Comparison of ENCODE assay signal across 11 mouse cellular contexts in genomic region chr5:136905630-136906029, GRCm38 (mm10). TPM values are rescaled to one million over a fixed set of nuclear protein-coding genes. Genes with fewer than 3 reads are reported as not detected.
DNase-seq lines count a peak whose midpoint lies in the region; ATAC-seq and TF ChIP-seq lines count a peak whose summit lies in the region.
"Had no signal": no experiment of that assay in that cellular context is flagged by ENCODE, and none has a peak within 500 bp of the region (broad histone marks: within the 10 kb centered on the region; RNA-seq: fewer than 3 reads in every experiment).

No protein-coding gene starts in this region.

- H3K4me2 ChIP-seq in forebrain, embryonic 11.5 days (ENCODE audit: low read depth, low read length, severe bottlenecking), result no peak overlapping the region
- H3K4me2 ChIP-seq in forebrain, embryonic 14.5 days (ENCODE audit: low read length), result no peak overlapping the region
- no peak overlapping the region for H3K4me2 ChIP-seq in liver, embryonic 14.5 days (ENCODE audit: low read depth)
- H3K4me2 ChIP-seq: heart, embryonic 11.5 days; stomach, embryonic 15.5 days had no signal

- TF ChIP-seq POLR2A in bone marrow, adult 2 months (IDR thresholded peaks at IDR 0.05; ENCODE audit: borderline replicate concordance, control insufficient read depth, low read depth, low read length), result no peak

- TF ChIP-seq CTCF in liver, embryonic 14.5 days (IDR thresholded peaks at IDR 0.05; ENCODE audit: low read depth), result peak; percentile 69
- peak; percentile 38; the same call in 1 of the 2 replicates for TF ChIP-seq CTCF in bone marrow, adult 2 months (IDR thresholded peaks at IDR 0.05; ENCODE audit: control insufficient read depth, insufficient read depth, low read length)

- no peak overlapping the region for H3K9ac ChIP-seq in forebrain, embryonic 11.5 days (ENCODE audit: low read length)
- no peak overlapping the region for H3K9ac ChIP-seq in forebrain, embryonic 14.5 days (ENCODE audit: low read length)
- no peak overlapping the region for H3K9ac ChIP-seq in liver, embryonic 14.5 days (replicated peaks)
- H3K9ac ChIP-seq: stomach, embryonic 15.5 days had no signal

- 54% methylated on average over 7 of the region's 7 CpGs for WGBS in forebrain, embryonic 11.5 days
- 54% methylated on average over 7 of the region's 7 CpGs for WGBS in forebrain, embryonic 14.5 days
- 28% methylated on average over 7 of the region's 7 CpGs for WGBS in liver, embryonic 14.5 days (ENCODE audit: insufficient replicate concordance)
- WGBS in bone marrow, adult 2 months, result 42% methylated on average over 7 of the region's 7 CpGs

- TF ChIP-seq EP300 in liver, embryonic 14.5 days (IDR thresholded peaks at IDR 0.05; ENCODE audit: low read depth), result no peak

- H3K27me3 ChIP-seq in forebrain, embryonic 11.5 days (ENCODE audit: control insufficient read depth, insufficient read depth, low read length), result no peaks in the 10 kb centered on the region
- no peaks in the 10 kb centered on the region for H3K27me3 ChIP-seq in forebrain, embryonic 14.5 days (replicated peaks; ENCODE audit: control insufficient read depth, insufficient read depth, low read length)
- H3K27me3 ChIP-seq in liver, embryonic 14.5 days (ENCODE audit: control insufficient read depth, insufficient read depth, low read length), result no peaks in the 10 kb centered on the region
- H3K27me3 ChIP-seq: stomach, embryonic 15.5 days had no signal

- H3K27ac ChIP-seq in forebrain, embryonic 11.5 days (ENCODE audit: low read depth, low read length), result no peak overlapping the region
- H3K27ac ChIP-seq in forebrain, embryonic 14.5 days (ENCODE audit: low read depth, low read length), result no peak overlapping the region
- no peak overlapping the region for H3K27ac ChIP-seq in liver, embryonic 14.5 days
- no peak overlapping the region for H3K27ac ChIP-seq in bone marrow, adult 2 months (ENCODE audit: control insufficient read depth, insufficient read depth, low read depth, low read length, poor library complexity)
- H3K27ac ChIP-seq: stomach, embryonic 15.5 days had no signal

- no peaks in the 10 kb centered on the region for H3K36me3 ChIP-seq in forebrain, embryonic 11.5 days (ENCODE audit: control insufficient read depth, insufficient read depth, low read length)
- no peaks in the 10 kb centered on the region for H3K36me3 ChIP-seq in forebrain, embryonic 14.5 days (ENCODE audit: control insufficient read depth, insufficient read depth, low read length)
- H3K36me3 ChIP-seq in liver, embryonic 14.5 days (replicated peaks; ENCODE audit: control insufficient read depth, insufficient read depth, low read depth), result no peaks in the 10 kb centered on the region
- H3K36me3 ChIP-seq: stomach, embryonic 15.5 days had no signal

- no peak for ATAC-seq in forebrain, embryonic 11.5 days (replicated peaks; ENCODE audit: low FRiP score)
- ATAC-seq in forebrain, embryonic 14.5 days, result no peak
- no peak for ATAC-seq in liver, embryonic 14.5 days (ENCODE audit: insufficient read depth)

- DNase-seq in forebrain, embryonic 11.5 days (ENCODE audit: low spot score), result peak; percentile 61
- no peak for DNase-seq in forebrain, embryonic 14.5 days (ENCODE audit: low spot score)
- DNase-seq in liver, embryonic 14.5 days (ENCODE audit: low read depth in 3 of 3, low spot score in 3 of 3), result no peak
- no peak for DNase-seq in liver
- peak; percentile 31 to 72 for DNase-seq in spleen, postnatal 10 days (ENCODE audit: low spot score in 2 of 2)
- no peak for DNase-seq in gastrocnemius, postnatal 4 days (ENCODE audit: low spot score in 2 of 2)
- no peak for DNase-seq in embryo, embryonic 9.5 days (ENCODE audit: extremely low spot score)

- H3K9me3 ChIP-seq in forebrain, embryonic 11.5 days (ENCODE audit: control insufficient read depth, low read length), result no peaks in the 10 kb centered on the region
- H3K9me3 ChIP-seq in forebrain, embryonic 14.5 days (replicated peaks; ENCODE audit: control insufficient read depth, low read length), result no peaks in the 10 kb centered on the region
- no peaks in the 10 kb centered on the region for H3K9me3 ChIP-seq in liver, embryonic 14.5 days (ENCODE audit: control insufficient read depth, low read length)
- H3K9me3 ChIP-seq: stomach, embryonic 15.5 days had no signal

- no peak overlapping the region for H3K4me3 ChIP-seq in forebrain, embryonic 11.5 days (ENCODE audit: low read depth, low read length)
- H3K4me3 ChIP-seq in forebrain, embryonic 14.5 days (ENCODE audit: low read depth, low read length), result no peak overlapping the region
- H3K4me3 ChIP-seq in liver, embryonic 14.5 days (ENCODE audit: insufficient read depth in 1 of 2, low read depth in 2 of 2, low read length in 2 of 2), result no peak overlapping the region
- H3K4me3 ChIP-seq in bone marrow, adult 2 months (replicated peaks; ENCODE audit: control insufficient read depth, low read depth, low read length), result no peak overlapping the region
- H3K4me3 ChIP-seq: myocyte; stomach, embryonic 15.5 days had no signal

- no peaks in the 10 kb centered on the region; the same call in 1 of the 2 replicates for H3K4me1 ChIP-seq in forebrain, embryonic 11.5 days (replicated peaks; ENCODE audit: control insufficient read depth, insufficient read depth, low read length)
- 0 out of 2 replicates have a peak, but pooled peaks cover 5% of the 10 kb centered on the region for H3K4me1 ChIP-seq in forebrain, embryonic 14.5 days (ENCODE audit: control insufficient read depth, insufficient read depth, low read length)
- H3K4me1 ChIP-seq in liver, embryonic 14.5 days (replicated peaks; ENCODE audit: control insufficient read depth in 2 of 2, insufficient read depth in 2 of 2, low read length in 1 of 2), result peaks cover 0 to 5% of the 10 kb centered on the region in 2 experiments; a peak in 1 of 4 replicates
- H3K4me1 ChIP-seq in bone marrow, adult 2 months (ENCODE audit: control insufficient read depth, insufficient read depth, low read length), result no peaks in the 10 kb centered on the region

RNA-seq across cellular contexts. Expression of gene Ift22, which starts 2.3 kb away (rescaled TPM):
- 105 and 112 TPM in 2 replicates for polyA plus RNA-seq in forebrain, embryonic 11.5 days (2014; fragmentation: Nextera tagmentation; extraction: Ambion mirVana)
- 137 and 158 TPM in 2 replicates for polyA plus RNA-seq in forebrain, embryonic 14.5 days (2014; fragmentation: Nextera tagmentation; extraction: Ambion mirVana)
- 1.6 and 2.5 TPM in 2 replicates for polyA plus RNA-seq in liver, embryonic 14.5 days (2012; rRNA removed)
- polyA plus RNA-seq in liver, embryonic 14.5 days (2014; fragmentation: Nextera tagmentation; extraction: Ambion mirVana), result 9.9 and 10.5 TPM in 2 replicates
- polyA plus RNA-seq in bone marrow, adult 2 months (2011; ENCODE audit: insufficient read depth, insufficient read length, low replicate concordance, missing spikeins), result 1.7 and 10.7 TPM in 2 replicates
- total RNA-seq in gastrocnemius, postnatal 4 days (2021), result 10 to 100 TPM; 11.7 to 13.8 TPM

RNA-seq across cellular contexts. Expression of gene Col26a1, which starts 22.6 kb away (rescaled TPM):
- polyA plus RNA-seq in forebrain, embryonic 11.5 days (2014; fragmentation: Nextera tagmentation; extraction: Ambion mirVana), result 35.1 and 40.6 TPM in 2 replicates
- 8.8 and 12.4 TPM in 2 replicates for polyA plus RNA-seq in forebrain, embryonic 14.5 days (2014; fragmentation: Nextera tagmentation; extraction: Ambion mirVana)
- 0.10 and 0.18 TPM in 2 replicates for polyA plus RNA-seq in liver, embryonic 14.5 days (2012; rRNA removed)
- polyA plus RNA-seq in liver, embryonic 14.5 days (2014; fragmentation: Nextera tagmentation; extraction: Ambion mirVana), result 0.06 and 0.10 TPM in 2 replicates
- polyA plus RNA-seq in bone marrow, adult 2 months (2011; ENCODE audit: insufficient read depth, insufficient read length, low replicate concordance, missing spikeins), result not detected in 2 replicates
- 10 to 100 TPM; 51.4 to 54.9 TPM for total RNA-seq in gastrocnemius, postnatal 4 days (2021)

RNA-seq across cellular contexts. Expression of gene Fis1, which starts 47.4 kb away (rescaled TPM):
- 277 and 287 TPM in 2 replicates for polyA plus RNA-seq in forebrain, embryonic 11.5 days (2014; fragmentation: Nextera tagmentation; extraction: Ambion mirVana)
- 432 and 495 TPM in 2 replicates for polyA plus RNA-seq in forebrain, embryonic 14.5 days (2014; fragmentation: Nextera tagmentation; extraction: Ambion mirVana)
- polyA plus RNA-seq in liver, embryonic 14.5 days (2012; rRNA removed), result 115 and 154 TPM in 2 replicates
- 239 and 242 TPM in 2 replicates for polyA plus RNA-seq in liver, embryonic 14.5 days (2014; fragmentation: Nextera tagmentation; extraction: Ambion mirVana)
- polyA plus RNA-seq in bone marrow, adult 2 months (2011; ENCODE audit: insufficient read depth, insufficient read length, low replicate concordance, missing spikeins), result 179 and 211 TPM in 2 replicates
- 100 to 1,000 TPM; 150 to 163 TPM for total RNA-seq in gastrocnemius, postnatal 4 days (2021)

Comparison
In these comparisons a context has a peak if more than half of its experiments do, and no peak if none do; other contexts are left out.
1. DNase-seq: peak in forebrain, embryonic 11.5 days (single experiment) and spleen, postnatal 10 days (2 of 2); none in forebrain, embryonic 14.5 days (single experiment), liver, embryonic 14.5 days (0 of 3), liver (single experiment), gastrocnemius, postnatal 4 days (0 of 2) and embryo, embryonic 9.5 days (single experiment).